Mouse (Mus musculus): Measurements from ENCODE around the gene Ywhah. TPM values are rescaled to one million over a fixed set of nuclear protein-coding genes. Genes with fewer than 3 reads are reported as not detected.

Ywhah gene
- 195 and 201 TPM in 2 replicates for polyA plus RNA-seq (2015; fragmentation: Nextera tagmentation; extraction: Ambion mirVana)

- under 1% methylated on average over 119 of the region's 121 CpGs for WGBS (ENCODE audit: insufficient replicate concordance)
- Histone ChIP-seq H3K4me3 (replicated peaks) (peak within 1 kb of the TSS; percentile 81), H3K27ac (replicated peaks) (peak within 1 kb of the TSS; percentile 100), H3K27me3 (0 out of 2 replicates have a peak, but pooled peaks cover under 1% of the 10 kb centered on the region), H3K4me1 (replicated peaks) (peaks cover 65% of the 10 kb centered on the region), H3K36me3 (replicated peaks) (peaks cover 27% of the 10 kb centered on the region), H3K9me3 (replicated peaks) (no peaks in the 10 kb centered on the region), H3K9ac (peak within 1 kb of the TSS; percentile 95), H3K4me2 (peak within 1 kb of the TSS; percentile 82)
- peak; percentile 92 for ATAC-seq (ENCODE audit: insufficient read depth)
Observed at GRCm38 (mm10) chr5:33018561-33019425, at the start of gene Ywhah. Gene Ywhah, plus strand, starts transcription at chr5:33018816.

GRCm38 (mm10) chr5:32976541-32976940 lies 42.1 kb upstream of the Ywhah start:
- H3K27me3 ChIP-seq: no peaks in the 10 kb centered on the region
- H3K4me1 ChIP-seq (replicated peaks): peaks cover 13% of the 10 kb centered on the region
- no peaks in the 10 kb centered on the region for H3K9me3 ChIP-seq (replicated peaks)
- H3K27ac ChIP-seq (replicated peaks): no peak overlapping the region
- no peak overlapping the region for H3K4me3 ChIP-seq (replicated peaks)
- no peak overlapping the region for H3K4me2 ChIP-seq
- H3K36me3 ChIP-seq (replicated peaks): peaks cover 25% of the 10 kb centered on the region
- WGBS (ENCODE audit: insufficient replicate concordance): 53% methylated on average over 4 of the region's 4 CpGs
- ATAC-seq (ENCODE audit: insufficient read depth): no peak
- H3K9ac ChIP-seq: no peak overlapping the region

GRCm38 (mm10) chr5:32977179-32977578 lies 41.4 kb upstream of the Ywhah start:
- H3K4me1 ChIP-seq (replicated peaks): peaks cover 13% of the 10 kb centered on the region
- H3K27ac ChIP-seq (replicated peaks): no peak overlapping the region
- H3K4me2 ChIP-seq: no peak overlapping the region

GRCm38 (mm10) chr5:32985379-32985778 lies 33.2 kb upstream of the Ywhah start:
- peaks cover 43% of the 10 kb centered on the region for H3K36me3 ChIP-seq (replicated peaks)
- H3K4me3 ChIP-seq (replicated peaks): no peak overlapping the region
- no peak overlapping the region for H3K4me2 ChIP-seq
- no peaks in the 10 kb centered on the region for H3K4me1 ChIP-seq (replicated peaks)
- ATAC-seq (ENCODE audit: insufficient read depth): no peak
- no peak overlapping the region for H3K9ac ChIP-seq
- no peaks in the 10 kb centered on the region for H3K27me3 ChIP-seq
- no peak overlapping the region for H3K27ac ChIP-seq (replicated peaks)
- 77% methylated on average over 1 of the region's 1 CpGs for WGBS (ENCODE audit: insufficient replicate concordance)
- H3K9me3 ChIP-seq (replicated peaks): no peaks in the 10 kb centered on the region

More at GRCm38 (mm10) chr5:32977179-32977578, 41.4 kb upstream of the Ywhah start:
- no peak overlapping the region for H3K4me3 ChIP-seq (replicated peaks)
- no peaks in the 10 kb centered on the region for H3K9me3 ChIP-seq (replicated peaks)
- ATAC-seq (ENCODE audit: insufficient read depth): no peak
- peaks cover 29% of the 10 kb centered on the region for H3K36me3 ChIP-seq (replicated peaks)
- no peaks in the 10 kb centered on the region for H3K27me3 ChIP-seq
- H3K9ac ChIP-seq: no peak overlapping the region

GRCm38 (mm10) chr5:32987873-32988272 lies 30.7 kb upstream of the Ywhah start:
- peaks cover 31% of the 10 kb centered on the region for H3K36me3 ChIP-seq (replicated peaks)
- ATAC-seq (ENCODE audit: insufficient read depth): no peak
- no peaks in the 10 kb centered on the region for H3K27me3 ChIP-seq
- no peak overlapping the region for H3K4me2 ChIP-seq
- H3K27ac ChIP-seq (replicated peaks): no peak overlapping the region
- no peaks in the 10 kb centered on the region for H3K4me1 ChIP-seq (replicated peaks)
- H3K9me3 ChIP-seq (replicated peaks): no peaks in the 10 kb centered on the region
- 70% methylated on average over 1 of the region's 1 CpGs for WGBS (ENCODE audit: insufficient replicate concordance)
- no peak overlapping the region for H3K9ac ChIP-seq
- no peak overlapping the region for H3K4me3 ChIP-seq (replicated peaks)

- no peak for ATAC-seq (ENCODE audit: insufficient read depth)
- Histone ChIP-seq H3K9ac (no peak overlapping the region), H3K36me3 (replicated peaks) (peaks cover 15% of the 10 kb centered on the region), H3K9me3 (replicated peaks) (no peaks in the 10 kb centered on the region), H3K4me3 (replicated peaks) (no peak overlapping the region), H3K27ac (replicated peaks) (no peak overlapping the region), H3K27me3 (no peaks in the 10 kb centered on the region), H3K4me2 (no peak overlapping the region), H3K4me1 (replicated peaks) (no peaks in the 10 kb centered on the region)
- WGBS (ENCODE audit: insufficient replicate concordance): 72% methylated on average over 13 of the region's 13 CpGs
Observed at GRCm38 (mm10) chr5:32989959-32990640, 28.5 kb upstream of the Ywhah start.

- Histone ChIP-seq H3K36me3 (replicated peaks) (peaks cover 15% of the 10 kb centered on the region), H3K4me1 (replicated peaks) (no peaks in the 10 kb centered on the region), H3K4me3 (replicated peaks) (no peak overlapping the region), H3K4me2 (no peak overlapping the region), H3K9me3 (replicated peaks) (no peaks in the 10 kb centered on the region), H3K9ac (no peak overlapping the region), H3K27ac (replicated peaks) (no peak overlapping the region), H3K27me3 (no peaks in the 10 kb centered on the region)
- no peak for ATAC-seq (ENCODE audit: insufficient read depth)
- 69% methylated on average over 8 of the region's 8 CpGs for WGBS (ENCODE audit: insufficient replicate concordance)
Observed at GRCm38 (mm10) chr5:32991152-32991551, 27.5 kb upstream of the Ywhah start.

GRCm38 (mm10) chr5:32994471-32994870 lies 24.1 kb upstream of the Ywhah start:
- peaks cover 3% of the 10 kb centered on the region; the same call in 1 of the 2 replicates for H3K27me3 ChIP-seq
- ATAC-seq (ENCODE audit: insufficient read depth): no peak
- no peak overlapping the region for H3K4me2 ChIP-seq
- no peak overlapping the region for H3K27ac ChIP-seq (replicated peaks)
- 0 out of 2 replicates have a peak, but pooled peaks cover under 1% of the 10 kb centered on the region for H3K36me3 ChIP-seq (replicated peaks)
- no peak overlapping the region for H3K9ac ChIP-seq
- 49% methylated on average over 2 of the region's 2 CpGs for WGBS (ENCODE audit: insufficient replicate concordance)
- H3K4me1 ChIP-seq (replicated peaks): no peaks in the 10 kb centered on the region; the same call in 1 of the 2 replicates
- H3K9me3 ChIP-seq (replicated peaks): no peaks in the 10 kb centered on the region
- H3K4me3 ChIP-seq (replicated peaks): no peak overlapping the region

- Histone ChIP-seq H3K27ac (replicated peaks) (no peak overlapping the region), H3K4me3 (replicated peaks) (no peak overlapping the region), H3K4me1 (replicated peaks) (no peaks in the 10 kb centered on the region; the same call in 1 of the 2 replicates), H3K27me3 (peaks cover 3% of the 10 kb centered on the region; the same call in 1 of the 2 replicates), H3K9me3 (replicated peaks) (no peaks in the 10 kb centered on the region), H3K9ac (no peak overlapping the region), H3K4me2 (no peak overlapping the region), H3K36me3 (replicated peaks) (no peaks in the 10 kb centered on the region)
- 55% methylated on average over 4 of the region's 4 CpGs for WGBS (ENCODE audit: insufficient replicate concordance)
- no peak for ATAC-seq (ENCODE audit: insufficient read depth)
Observed at GRCm38 (mm10) chr5:32995756-32996155, 22.9 kb upstream of the Ywhah start.

GRCm38 (mm10) chr5:32996560-32996959 lies 22.1 kb upstream of the Ywhah start:
- H3K4me3 ChIP-seq (replicated peaks): no peak overlapping the region
- no peaks in the 10 kb centered on the region for H3K36me3 ChIP-seq (replicated peaks)
- H3K9ac ChIP-seq: no peak overlapping the region
- no peaks in the 10 kb centered on the region; the same call in 1 of the 2 replicates for H3K4me1 ChIP-seq (replicated peaks)
- no peak overlapping the region for H3K27ac ChIP-seq (replicated peaks)
- H3K9me3 ChIP-seq (replicated peaks): no peaks in the 10 kb centered on the region
- peaks cover 10% of the 10 kb centered on the region; the same call in 1 of the 2 replicates for H3K27me3 ChIP-seq
- no peak for ATAC-seq (ENCODE audit: insufficient read depth)
- 62% methylated on average over 1 of the region's 1 CpGs for WGBS (ENCODE audit: insufficient replicate concordance)
- no peak overlapping the region for H3K4me2 ChIP-seq

GRCm38 (mm10) chr5:32997686-32998085 lies 20.9 kb upstream of the Ywhah start:
- Histone ChIP-seq H3K4me3 (replicated peaks) (no peak overlapping the region), H3K9me3 (replicated peaks) (no peaks in the 10 kb centered on the region), H3K27me3 (peaks cover 10% of the 10 kb centered on the region; the same call in 1 of the 2 replicates), H3K9ac (no peak overlapping the region), H3K4me1 (replicated peaks) (no peaks in the 10 kb centered on the region; the same call in 1 of the 2 replicates), H3K4me2 (no peak overlapping the region), H3K36me3 (replicated peaks) (no peaks in the 10 kb centered on the region), H3K27ac (replicated peaks) (no peak overlapping the region)
- ATAC-seq (ENCODE audit: insufficient read depth): no peak
- WGBS (ENCODE audit: insufficient replicate concordance): 17% methylated on average over 4 of the region's 4 CpGs
